Mouse (Mus musculus): ENCODE data around the gene Snrnp35.

DNA sequence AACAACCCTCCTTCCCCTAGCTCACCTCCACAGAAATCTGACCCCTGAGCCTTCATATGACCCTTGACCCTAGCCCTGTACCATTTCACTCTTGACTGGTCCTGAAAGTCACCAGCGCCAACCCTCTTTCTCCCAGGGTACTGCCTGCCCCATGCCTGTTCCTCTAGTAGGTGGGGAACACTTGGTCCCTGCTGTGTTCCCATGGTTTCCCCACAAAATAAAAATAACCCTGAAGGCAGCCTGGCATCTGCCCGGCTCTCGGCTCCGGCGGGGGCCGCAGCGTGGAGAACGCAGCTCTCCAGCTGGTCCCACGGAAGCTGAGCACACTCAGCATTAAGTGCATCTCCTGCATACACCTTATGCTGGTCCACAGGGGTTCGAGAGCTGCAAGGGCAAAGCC, 35.7 kb downstream of the Snrnp35 start:
- TF ChIP-seq CTCF (conservative IDR thresholded peaks at IDR 0.05; ENCODE audit: low read length) = no peak
- TF ChIP-seq NANOG (IDR thresholded peaks at IDR 0.05; ENCODE audit: borderline replicate concordance, low read length) = no peak
- TF ChIP-seq POU5F1 (IDR thresholded peaks at IDR 0.05; ENCODE audit: borderline replicate concordance, low read length) = no peak

Data from E14TG2a.4 (cell line).